Mouse (Mus musculus) layer of hippocampus, adult 8-10 months (tissue): ENCODE data around the gene Tsc1. TPM values are rescaled to one million over a fixed set of nuclear protein-coding genes. Genes with fewer than 3 reads are reported as not detected.

ENCODE experiments used
- DNase-seq, 2 experiments: peaks; one replicate each; pipeline ENCODE4 v3.0.0; 2022; ENCODE audit warnings: low spot score in 2 of 2
- microRNA-seq, 2 experiments: library from miRNA; unstranded; fragments of <30 nt; microRNA quantifications; one replicate each; pipeline ENCODE4 v1.2.0; 2022
- total RNA-seq, 4 experiments: library from RNA; stranded (reverse); gene quantifications; 2 replicates each; pipeline ENCODE4 v1.2.4; 2022

Tsc1 gene
- total RNA-seq, 4 experiments from 2014 or later, result 42.0 to 55.4 (median 49.8) TPM

- DNase-seq, result no peak
Measured at GRCm38 (mm10) chr2:28723912-28724311, 82.9 kb downstream of the Tsc1 start.

- no peak for DNase-seq
Measured at GRCm38 (mm10) chr2:28727786-28728404, 86.9 kb downstream of the Tsc1 start.

- no peak for DNase-seq
Measured at GRCm38 (mm10) chr2:28730676-28731075, 89.6 kb downstream of the Tsc1 start.

GRCm38 (mm10) chr2:28737112-28737511, 96.1 kb downstream of the Tsc1 start:
- DNase-seq, result no peak

DNA sequence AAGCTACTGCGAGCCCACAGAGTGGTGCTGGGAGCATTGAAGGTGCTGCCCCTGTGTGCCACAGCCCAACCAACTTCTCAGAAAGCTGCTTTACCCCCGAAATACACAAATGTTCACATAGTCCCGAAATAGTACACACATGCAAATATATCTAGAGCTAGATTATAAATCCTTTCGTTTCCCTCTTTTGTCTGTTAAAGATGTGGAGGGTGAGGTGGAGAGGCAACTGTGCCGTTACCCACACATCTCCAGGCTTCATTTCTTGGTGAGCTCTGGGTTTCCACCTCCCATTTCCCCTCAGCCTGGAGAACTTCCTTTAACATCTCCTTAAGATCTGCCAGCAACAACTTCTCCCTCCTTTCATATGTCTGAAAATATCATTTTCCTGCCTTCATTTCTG, 99.1 kb downstream of the Tsc1 start:
- no peak for DNase-seq

Small RNA genes lying within 50 kb of the gene (microRNA-seq; reads per million reads assigned to microRNA genes)
- gene Gm22824, result 0 reads per million in 2 experiments
- gene Mir3088, result 0.25 to 1.9 reads per million in 2 experiments

Other genes with a start within 250 kb of the Tsc1 start
- 10 to 100 TPM; 16.8 to 19.9 (median 19.1) TPM for gene Ppp1r26, start 194.4 kb upstream of the Tsc1 start, total RNA-seq
- 1 to 10 TPM; 3.5 to 7.4 (median 4.8) TPM for gene 1700007K13Rik, start 174.9 kb upstream of the Tsc1 start, total RNA-seq
- 10 to 100 TPM; 36.4 to 40.2 (median 37.6) TPM for gene Mrps2, start 173.2 kb upstream of the Tsc1 start, total RNA-seq
- gene Gbgt1, start 144.3 kb upstream of the Tsc1 start, total RNA-seq, result 1 to 10 TPM; 2.1 to 6.6 (median 3.4) TPM
- gene Gm10134, start 135.1 kb upstream of the Tsc1 start, total RNA-seq, result 1 to 10 TPM in 3 of 4 experiments, not detected in 1; 1.5 to 4.1 (median 1.7) TPM
- gene Ralgds, start 128.1 kb upstream of the Tsc1 start, total RNA-seq, result 100 to 1,000 TPM; 105 to 142 (median 118) TPM
- not detected for gene Cel, start 77.8 kb upstream of the Tsc1 start, total RNA-seq
- gene Gtf3c5, start 57.5 kb upstream of the Tsc1 start, total RNA-seq, result 10 to 100 TPM; 18.6 to 21.2 (median 19.5) TPM
- gene Gfi1b, start 19.2 kb upstream of the Tsc1 start, total RNA-seq, result not detected
- 1 to 10 TPM in 2 of 4 experiments, not detected in 2; 1.0 to 1.6 TPM for gene Spaca9, start 58.5 kb downstream of the Tsc1 start, total RNA-seq
- gene Ak8, start 58.9 kb downstream of the Tsc1 start, total RNA-seq, result 1 to 10 TPM in 3 of 4 experiments, under 1 TPM in 1; 0.82 to 2.4 (median 1.8) TPM
- gene Gtf3c4, start 199.1 kb downstream of the Tsc1 start, total RNA-seq, result 10 to 100 TPM; 31.6 to 35.1 (median 32.8) TPM
- gene Ddx31, start 199.2 kb downstream of the Tsc1 start, total RNA-seq, result 10 to 100 TPM in 2 of 4 experiments, 1 to 10 TPM in 2; 6.0 to 13.3 (median 11.1) TPM